Mouse (Mus musculus): ENCODE data around the gene Tmem185a. TPM values are rescaled to one million over a fixed set of nuclear protein-coding genes. Genes with fewer than 3 reads are reported as not detected.
"Not testable (repeated sequence)": the region's sequence is repeated elsewhere in the genome, so short reads cannot be mapped to it uniquely, and the experiment has no call there.

Gene Tmem185a
- total and polyA plus RNA-seq, 2 experiments from 2014 or later, result 22.5 to 43.5 TPM

- no peak overlapping the region for H3K27ac ChIP-seq (ENCODE audit: low read depth)
- DNase-seq (ENCODE audit: low spot score), result no peak
- TF ChIP-seq EP300 (IDR thresholded peaks at IDR 0.05; ENCODE audit: low read depth) (no peak), CTCF (IDR thresholded peaks at IDR 0.05; ENCODE audit: low read depth) (no peak)
- WGBS, result 67% methylated on average over 3 of the region's 3 CpGs
- H3K36me3 ChIP-seq (replicated peaks; ENCODE audit: control insufficient read depth, insufficient read depth, low read length), result no peaks in the 10 kb centered on the region
- no peak overlapping the region for H3K9ac ChIP-seq (replicated peaks; ENCODE audit: low read depth, low read length)
- H3K4me1 ChIP-seq (ENCODE audit: control insufficient read depth, insufficient read depth), result peaks cover 7% of the 10 kb centered on the region; the same call in 1 of the 2 replicates
- no peak for ATAC-seq (ENCODE audit: insufficient read depth, low read depth)
- H3K4me2 ChIP-seq (ENCODE audit: low read depth, low read length), result peak overlapping the region; percentile 71; the same call in 1 of the 2 replicates
- no peaks in the 10 kb centered on the region for H3K27me3 ChIP-seq (ENCODE audit: control insufficient read depth, insufficient read depth, low read length)
- no peaks in the 10 kb centered on the region for H3K9me3 ChIP-seq (replicated peaks; ENCODE audit: control insufficient read depth, low read length)
- no peak overlapping the region for H3K4me3 ChIP-seq (ENCODE audit: low read depth, low read length)
Measured at GRCm38 (mm10) chrX:70475215-70475765, 1.7 kb downstream of the Tmem185a start.

DNA sequence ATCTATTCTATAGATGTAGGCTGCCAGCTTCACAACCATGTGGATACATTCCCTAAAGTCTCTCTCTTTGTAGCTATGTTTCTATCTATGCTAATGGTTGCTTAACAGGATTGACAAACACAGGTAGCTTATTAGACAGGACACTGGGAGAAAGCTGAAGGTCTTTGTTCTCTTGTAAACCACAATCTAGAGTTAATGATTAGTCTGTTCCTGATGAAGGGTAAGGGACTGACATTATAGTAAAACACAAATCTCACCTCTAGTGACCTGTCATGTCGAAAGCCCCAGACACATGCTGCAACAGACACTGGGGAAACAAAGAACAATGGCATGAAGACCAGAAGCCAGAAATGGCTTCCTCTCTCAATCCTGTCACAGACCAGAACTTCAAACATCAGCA, 10.1 kb downstream of the Tmem185a start:
- Histone ChIP-seq H3K4me2 (ENCODE audit: low read depth, low read length) (no peak overlapping the region), H3K4me3 (ENCODE audit: low read depth, low read length) (no peak overlapping the region), H3K9ac (replicated peaks; ENCODE audit: low read depth, low read length) (no peak overlapping the region), H3K4me1 (ENCODE audit: control insufficient read depth, insufficient read depth) (no peaks in the 10 kb centered on the region), H3K27me3 (ENCODE audit: control insufficient read depth, insufficient read depth, low read length) (no peaks in the 10 kb centered on the region), H3K9me3 (replicated peaks; ENCODE audit: control insufficient read depth, low read length) (no peaks in the 10 kb centered on the region), H3K36me3 (replicated peaks; ENCODE audit: control insufficient read depth, insufficient read depth, low read length) (0 out of 2 replicates have a peak, but pooled peaks cover 5% of the 10 kb centered on the region), H3K27ac (ENCODE audit: low read depth) (no peak overlapping the region)
- ATAC-seq (ENCODE audit: insufficient read depth, low read depth) (no peak), DNase-seq (ENCODE audit: low spot score) (no peak)
- no peak for TF ChIP-seq EP300 (IDR thresholded peaks at IDR 0.05; ENCODE audit: low read depth)
- TF ChIP-seq CTCF (IDR thresholded peaks at IDR 0.05; ENCODE audit: low read depth), result no peak
- 69% methylated on average over 1 of the region's 1 CpGs for WGBS

DNA sequence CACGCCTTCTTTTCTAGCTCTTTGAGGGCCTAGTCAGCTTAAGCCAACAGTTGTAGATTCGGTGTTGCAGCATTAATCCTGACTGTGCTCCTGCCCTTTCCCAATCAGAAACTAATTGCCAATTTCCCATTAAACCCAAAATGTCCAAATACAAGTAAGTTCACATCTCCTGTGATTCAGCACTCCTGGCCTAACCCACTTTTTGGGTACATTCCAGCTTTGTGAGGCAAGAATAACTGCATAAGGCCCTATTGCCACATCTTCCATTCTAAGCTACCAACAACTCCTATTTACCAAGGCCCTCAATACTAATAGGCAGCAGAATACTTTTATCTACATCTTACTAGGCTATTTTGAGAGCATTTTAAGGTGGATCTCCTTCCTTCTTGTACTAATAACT, 11.5 kb downstream of the Tmem185a start:
- no peak overlapping the region for H3K9ac ChIP-seq (replicated peaks; ENCODE audit: low read depth, low read length)
- 78% methylated on average over 2 of the region's 2 CpGs for WGBS
- no peaks in the 10 kb centered on the region for H3K4me1 ChIP-seq (ENCODE audit: control insufficient read depth, insufficient read depth)
- no peak overlapping the region for H3K4me3 ChIP-seq (ENCODE audit: low read depth, low read length)
- H3K4me2 ChIP-seq (ENCODE audit: low read depth, low read length), result no peak overlapping the region
- no peak for ATAC-seq (ENCODE audit: insufficient read depth, low read depth)
- H3K27ac ChIP-seq (ENCODE audit: low read depth), result no peak overlapping the region
- H3K9me3 ChIP-seq (replicated peaks; ENCODE audit: control insufficient read depth, low read length), result no peaks in the 10 kb centered on the region
- no peak for TF ChIP-seq CTCF (IDR thresholded peaks at IDR 0.05; ENCODE audit: low read depth)
- no peak for TF ChIP-seq EP300 (IDR thresholded peaks at IDR 0.05; ENCODE audit: low read depth)
- H3K27me3 ChIP-seq (ENCODE audit: control insufficient read depth, insufficient read depth, low read length), result no peaks in the 10 kb centered on the region
- no peak for DNase-seq (ENCODE audit: low spot score)
- H3K36me3 ChIP-seq (replicated peaks; ENCODE audit: control insufficient read depth, insufficient read depth, low read length), result 0 out of 2 replicates have a peak, but pooled peaks cover 6% of the 10 kb centered on the region

- no peak for TF ChIP-seq EP300 (IDR thresholded peaks at IDR 0.05; ENCODE audit: low read depth)
- TF ChIP-seq CTCF (IDR thresholded peaks at IDR 0.05; ENCODE audit: low read depth), result no peak
- Histone ChIP-seq H3K27me3 (ENCODE audit: control insufficient read depth, insufficient read depth, low read length) (no peaks in the 10 kb centered on the region), H3K9me3 (replicated peaks; ENCODE audit: control insufficient read depth, low read length) (no peaks in the 10 kb centered on the region), H3K4me2 (ENCODE audit: low read depth, low read length) (no peak overlapping the region), H3K36me3 (replicated peaks; ENCODE audit: control insufficient read depth, insufficient read depth, low read length) (0 out of 2 replicates have a peak, but pooled peaks cover 8% of the 10 kb centered on the region), H3K4me3 (ENCODE audit: low read depth, low read length) (no peak overlapping the region), H3K4me1 (ENCODE audit: control insufficient read depth, insufficient read depth) (no peaks in the 10 kb centered on the region), H3K9ac (replicated peaks; ENCODE audit: low read depth, low read length) (no peak overlapping the region), H3K27ac (ENCODE audit: low read depth) (no peak overlapping the region)
- DNase-seq (ENCODE audit: low spot score) (no peak), ATAC-seq (ENCODE audit: insufficient read depth, low read depth) (no peak)
- WGBS, result 79% methylated on average over 5 of the region's 5 CpGs
Measured at GRCm38 (mm10) chrX:70463621-70464020, 13.4 kb downstream of the Tmem185a start.

GRCm38 (mm10) chrX:70452359-70452758, 24.6 kb downstream of the Tmem185a start:
- not testable (repeated sequence) for H3K9me3 ChIP-seq (replicated peaks; ENCODE audit: control insufficient read depth, low read length); ATAC-seq (ENCODE audit: insufficient read depth, low read depth); H3K4me1 ChIP-seq (ENCODE audit: control insufficient read depth, insufficient read depth); H3K4me3 ChIP-seq (ENCODE audit: low read depth, low read length); H3K27me3 ChIP-seq (ENCODE audit: control insufficient read depth, insufficient read depth, low read length); H3K9ac ChIP-seq (replicated peaks; ENCODE audit: low read depth, low read length); H3K36me3 ChIP-seq (replicated peaks; ENCODE audit: control insufficient read depth, insufficient read depth, low read length); H3K27ac ChIP-seq (ENCODE audit: low read depth); DNase-seq (ENCODE audit: low spot score); H3K4me2 ChIP-seq (ENCODE audit: low read depth, low read length)
- no CpG with 5 or more reads among the region's 1 CpGs for WGBS

GRCm38 (mm10) chrX:70425473-70425872, 51.5 kb downstream of the Tmem185a start:
- ATAC-seq (ENCODE audit: insufficient read depth, low read depth); H3K36me3 ChIP-seq (replicated peaks; ENCODE audit: control insufficient read depth, insufficient read depth, low read length); H3K4me3 ChIP-seq (ENCODE audit: low read depth, low read length); H3K9me3 ChIP-seq (replicated peaks; ENCODE audit: control insufficient read depth, low read length); H3K27ac ChIP-seq (ENCODE audit: low read depth); H3K4me2 ChIP-seq (ENCODE audit: low read depth, low read length); H3K27me3 ChIP-seq (ENCODE audit: control insufficient read depth, insufficient read depth, low read length); DNase-seq (ENCODE audit: low spot score); H3K9ac ChIP-seq (replicated peaks; ENCODE audit: low read depth, low read length); H3K4me1 ChIP-seq (ENCODE audit: control insufficient read depth, insufficient read depth): not testable (repeated sequence)
- WGBS, result 71% methylated on average over 3 of the region's 3 CpGs

Other genes starting within 250 kb of the Tmem185a start
- gene Ids, start 112.1 kb downstream of the Tmem185a start, total RNA-seq (2014; rRNA removed; ENCODE audit: low replicate concordance), result 7.2 and 16.7 TPM in 2 replicates
- gene Ids, start 112.1 kb downstream of the Tmem185a start, polyA plus RNA-seq (2015; fragmentation: Nextera tagmentation; extraction: Ambion mirVana), result 1.9 and 2.0 TPM in 2 replicates
- gene 1110012L19Rik, start 91.3 kb downstream of the Tmem185a start, total RNA-seq (2014; rRNA removed; ENCODE audit: low replicate concordance), result 20.4 and 33.7 TPM in 2 replicates
- gene 1110012L19Rik, start 91.3 kb downstream of the Tmem185a start, polyA plus RNA-seq (2015; fragmentation: Nextera tagmentation; extraction: Ambion mirVana), result 23.3 and 27.6 TPM in 2 replicates